Comparison of ENCODE assay signal across 27 mouse cellular contexts in the genomic region with DNA sequence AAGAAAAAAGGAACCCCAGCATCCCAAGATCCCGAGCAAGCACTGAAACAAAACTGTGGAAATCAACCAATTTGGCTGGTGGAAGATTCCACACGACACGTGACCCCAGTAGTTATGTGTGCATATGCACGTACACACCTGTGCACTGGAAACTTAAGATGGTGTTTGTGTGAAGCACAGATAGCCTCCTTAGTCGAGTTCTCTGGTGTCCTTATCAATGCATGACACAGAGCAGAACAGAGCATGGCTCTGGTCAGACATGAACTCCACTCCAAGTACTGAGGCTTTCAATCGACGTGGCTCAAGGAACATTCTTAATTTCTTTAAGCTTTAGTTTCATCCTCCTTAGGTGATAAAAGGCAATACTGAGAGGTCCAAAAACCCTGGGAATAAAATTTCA. TPM values are rescaled to one million over a fixed set of nuclear protein-coding genes. Genes with fewer than 3 reads are reported as not detected.
A peak's percentile ranks its signal among the peaks of the same experiment; 100 is the strongest.
DNase-seq lines count a peak whose midpoint lies in the region; ATAC-seq and TF ChIP-seq lines count a peak whose summit lies in the region.
"Had no signal": no experiment of that assay in that cellular context is flagged by ENCODE, and none has a peak within 500 bp of the region (broad histone marks: within the 10 kb centered on the region; RNA-seq: fewer than 3 reads in every experiment).

No protein-coding gene starts in this region.

- DNase-seq in liver, embryonic 11.5 days (ENCODE audit: low spot score): no peak
- DNase-seq in thymus, adult 2 months: no peak
- DNase-seq in thymus, postnatal 14 days: no peak
- DNase-seq in gastrocnemius, postnatal 4 days (ENCODE audit: low spot score in 2 of 2): no peak
- DNase-seq: adrenal gland, adult 2 months; adrenal gland, postnatal 14 days; B cell, adult 2 months; cerebellum, adult 11 months; cerebellum, adult 2 months; cerebellum, adult 9-11 months; cerebellum, postnatal 25 days; forebrain, postnatal 0 days; gastrocnemius, postnatal 25 days; heart, adult 2 months had no signal

- no peak overlapping the region for H3K4me2 ChIP-seq in liver, embryonic 11.5 days
- H3K4me2 ChIP-seq in liver, embryonic 12.5 days: no peak overlapping the region
- no peak overlapping the region for H3K4me2 ChIP-seq in intestine, embryonic 16.5 days (ENCODE audit: low read depth, low read length)
- H3K4me2 ChIP-seq: embryonic facial prominence, embryonic 12.5 days; embryonic facial prominence, embryonic 15.5 days; heart, embryonic 13.5 days; hindbrain, embryonic 13.5 days had no signal

- peak; percentile 44; the same call in 1 of the 2 replicates for ATAC-seq in liver, embryonic 11.5 days (replicated peaks; ENCODE audit: low FRiP score)
- no peak for ATAC-seq in liver, embryonic 12.5 days
- ATAC-seq in megakaryocyte-erythroid progenitor cell, adult 5-6 weeks (replicated peaks; ENCODE audit: low FRiP score, low TSS enrichment, poor library complexity, severe bottlenecking): peak; percentile 48
- ATAC-seq in intestine, embryonic 16.5 days: no peak
- ATAC-seq: forebrain, embryonic 14.5 days; forebrain, postnatal 0 days; hindbrain, embryonic 16.5 days had no signal

- no peak for TF ChIP-seq CTCF in thymus, adult 2 months (IDR thresholded peaks at IDR 0.05; ENCODE audit: borderline replicate concordance, control insufficient read depth, extremely low read depth, insufficient read depth, low read length, poor library complexity)

- no peak overlapping the region for H3K9ac ChIP-seq in liver, embryonic 11.5 days (ENCODE audit: low read depth, low read length)
- H3K9ac ChIP-seq in liver, embryonic 12.5 days: no peak overlapping the region
- H3K9ac ChIP-seq in intestine, embryonic 16.5 days (ENCODE audit: low read depth, low read length): no peak overlapping the region
- H3K9ac ChIP-seq: embryonic facial prominence, embryonic 12.5 days; embryonic facial prominence, embryonic 15.5 days; forebrain, postnatal 0 days; heart, embryonic 13.5 days; hindbrain, embryonic 13.5 days had no signal

- H3K4me1 ChIP-seq in liver, embryonic 11.5 days (replicated peaks; ENCODE audit: control insufficient read depth, insufficient read depth, low read length): peaks cover 51% of the 10 kb centered on the region
- H3K4me1 ChIP-seq in liver, embryonic 12.5 days: peaks cover 84% of the 10 kb centered on the region
- peaks cover 72% of the 10 kb centered on the region for H3K4me1 ChIP-seq in thymus, adult 2 months (replicated peaks; ENCODE audit: control insufficient read depth, insufficient read depth, low read length)
- peaks cover 72% of the 10 kb centered on the region for H3K4me1 ChIP-seq in intestine, embryonic 16.5 days (ENCODE audit: control insufficient read depth, insufficient read depth, low read length)

- H3K4me3 ChIP-seq in liver, embryonic 11.5 days (ENCODE audit: low read depth, low read length): no peak overlapping the region
- H3K4me3 ChIP-seq in liver, embryonic 12.5 days: no peak overlapping the region
- no peak overlapping the region for H3K4me3 ChIP-seq in thymus, adult 2 months (ENCODE audit: control insufficient read depth, insufficient read depth, low read length)
- H3K4me3 ChIP-seq in intestine, embryonic 16.5 days (ENCODE audit: low read length): no peak overlapping the region
- H3K4me3 ChIP-seq: embryonic facial prominence, embryonic 12.5 days; embryonic facial prominence, embryonic 15.5 days; heart, adult 2 months; heart, embryonic 10.5 days; heart, embryonic 13.5 days; hindbrain, embryonic 10.5 days; hindbrain, embryonic 13.5 days had no signal

- 60% methylated on average over 7 of the region's 7 CpGs for WGBS in liver, embryonic 11.5 days
- 43% methylated on average over 7 of the region's 7 CpGs for WGBS in liver, embryonic 12.5 days (ENCODE audit: insufficient replicate concordance)
- WGBS in thymus, adult 2 months: 89% methylated on average over 7 of the region's 7 CpGs
- WGBS in intestine, embryonic 16.5 days: 86% methylated on average over 7 of the region's 7 CpGs

- H3K36me3 ChIP-seq in liver, embryonic 11.5 days (ENCODE audit: control insufficient read depth, insufficient read depth, low read length): no peaks in the 10 kb centered on the region
- no peaks in the 10 kb centered on the region for H3K36me3 ChIP-seq in liver, embryonic 12.5 days
- no peaks in the 10 kb centered on the region for H3K36me3 ChIP-seq in thymus, adult 2 months (ENCODE audit: control insufficient read depth, insufficient read depth, low read length)
- no peaks in the 10 kb centered on the region for H3K36me3 ChIP-seq in intestine, embryonic 16.5 days (ENCODE audit: control insufficient read depth, insufficient read depth, low read length)
- H3K36me3 ChIP-seq: embryonic facial prominence, embryonic 12.5 days; embryonic facial prominence, embryonic 15.5 days had no signal

- peaks cover 42% of the 10 kb centered on the region for H3K27me3 ChIP-seq in liver, embryonic 11.5 days (replicated peaks; ENCODE audit: control insufficient read depth, insufficient read depth, low read length)
- H3K27me3 ChIP-seq in liver, embryonic 12.5 days (replicated peaks): peaks cover 77% of the 10 kb centered on the region
- no peaks in the 10 kb centered on the region for H3K27me3 ChIP-seq in thymus, adult 2 months (ENCODE audit: control insufficient read depth, insufficient read depth, low read length)
- peaks cover 10% of the 10 kb centered on the region; the same call in 1 of the 2 replicates for H3K27me3 ChIP-seq in intestine, embryonic 16.5 days (replicated peaks; ENCODE audit: control insufficient read depth, insufficient read depth, low read length)
- H3K27me3 ChIP-seq: heart, embryonic 13.5 days had no signal

- no peak overlapping the region for H3K27ac ChIP-seq in liver, embryonic 11.5 days (ENCODE audit: low read depth, low read length)
- H3K27ac ChIP-seq in liver, embryonic 12.5 days: no peak overlapping the region
- H3K27ac ChIP-seq in thymus, adult 2 months (ENCODE audit: control insufficient read depth, insufficient read depth, low read length): peak overlapping the region; percentile 97
- H3K27ac ChIP-seq in intestine, embryonic 16.5 days (ENCODE audit: low read length): no peak overlapping the region
- H3K27ac ChIP-seq: embryonic facial prominence, embryonic 12.5 days; embryonic facial prominence, embryonic 15.5 days; heart, adult 2 months had no signal

- no peaks in the 10 kb centered on the region for H3K9me3 ChIP-seq in liver, embryonic 11.5 days (ENCODE audit: control insufficient read depth, low read length)
- no peaks in the 10 kb centered on the region for H3K9me3 ChIP-seq in liver, embryonic 12.5 days (replicated peaks)
- H3K9me3 ChIP-seq in intestine, embryonic 16.5 days (ENCODE audit: control insufficient read depth, low read length): no peaks in the 10 kb centered on the region
- H3K9me3 ChIP-seq: embryonic facial prominence, embryonic 12.5 days; embryonic facial prominence, embryonic 15.5 days; G1E; heart, embryonic 10.5 days; heart, embryonic 13.5 days; hindbrain, embryonic 10.5 days; hindbrain, embryonic 13.5 days had no signal

- no peak for TF ChIP-seq POLR2A in thymus, adult 2 months (IDR thresholded peaks at IDR 0.05; ENCODE audit: control insufficient read depth, extremely low read depth, insufficient read depth, low read length, poor library complexity)

RNA-seq across cellular contexts. Expression of gene Kcnh2, which starts 5.1 kb away (rescaled TPM):
- 2.5 and 3.8 TPM in 2 replicates for polyA plus RNA-seq in liver, embryonic 11.5 days (2014; fragmentation: Nextera tagmentation; extraction: Ambion mirVana)
- polyA plus RNA-seq in liver, embryonic 12.5 days (2016; fragmentation: Nextera tagmentation; extraction: Ambion mirVana): 0.89 and 1.6 TPM in 2 replicates
- polyA plus RNA-seq in thymus, adult 2 months (2012; rRNA removed): 187 and 196 TPM in 2 replicates
- total RNA-seq in megakaryocyte-erythroid progenitor cell, adult 5-6 weeks (2014; fragmentation: Nextera tagmentation): 1.2 TPM in 1 of 2 replicates, not detected in the other
- total RNA-seq in megakaryocyte-erythroid progenitor cell, adult 5-6 weeks (2017): not detected in 2 replicates
- total RNA-seq in gastrocnemius, postnatal 4 days (2021): 10 to 100 TPM; 22.4 to 24.6 TPM
- 3.1 and 5.8 TPM in 2 replicates for polyA plus RNA-seq in intestine, embryonic 16.5 days (2015; fragmentation: Nextera tagmentation; extraction: Ambion mirVana)
- total RNA-seq: granulocyte monocyte progenitor cell, adult 5-6 weeks had no signal

RNA-seq across cellular contexts. Expression of gene Nos3, which starts 18.3 kb away (rescaled TPM):
- polyA plus RNA-seq in liver, embryonic 11.5 days (2014; fragmentation: Nextera tagmentation; extraction: Ambion mirVana): 6.4 and 7.2 TPM in 2 replicates
- 4.4 and 4.9 TPM in 2 replicates for polyA plus RNA-seq in liver, embryonic 12.5 days (2016; fragmentation: Nextera tagmentation; extraction: Ambion mirVana)
- 3.7 and 5.7 TPM in 2 replicates for polyA plus RNA-seq in thymus, adult 2 months (2012; rRNA removed)
- not detected in 2 replicates for total RNA-seq in megakaryocyte-erythroid progenitor cell, adult 5-6 weeks (2014; fragmentation: Nextera tagmentation)
- 0.23 TPM in 1 of 2 replicates, not detected in the other for total RNA-seq in megakaryocyte-erythroid progenitor cell, adult 5-6 weeks (2017)
- 10 to 100 TPM; 10.4 to 11.7 TPM for total RNA-seq in gastrocnemius, postnatal 4 days (2021)
- polyA plus RNA-seq in intestine, embryonic 16.5 days (2015; fragmentation: Nextera tagmentation; extraction: Ambion mirVana): 7.0 and 7.7 TPM in 2 replicates
- total RNA-seq: granulocyte monocyte progenitor cell, adult 5-6 weeks had no signal

RNA-seq across cellular contexts. Expression of gene Atg9b, which starts 45.6 kb away (rescaled TPM):
- polyA plus RNA-seq in liver, embryonic 11.5 days (2014; fragmentation: Nextera tagmentation; extraction: Ambion mirVana): 0.75 and 1.0 TPM in 2 replicates
- 0.47 and 0.93 TPM in 2 replicates for polyA plus RNA-seq in liver, embryonic 12.5 days (2016; fragmentation: Nextera tagmentation; extraction: Ambion mirVana)
- 6.8 and 8.1 TPM in 2 replicates for polyA plus RNA-seq in thymus, adult 2 months (2012; rRNA removed)
- total RNA-seq in megakaryocyte-erythroid progenitor cell, adult 5-6 weeks (2014; fragmentation: Nextera tagmentation): 1.9 and 5.2 TPM in 2 replicates
- 1.1 and 7.3 TPM in 2 replicates for total RNA-seq in megakaryocyte-erythroid progenitor cell, adult 5-6 weeks (2017)
- total RNA-seq in gastrocnemius, postnatal 4 days (2021): under 1 TPM; 0.67 to 0.86 TPM
- 1.7 and 2.0 TPM in 2 replicates for polyA plus RNA-seq in intestine, embryonic 16.5 days (2015; fragmentation: Nextera tagmentation; extraction: Ambion mirVana)

RNA-seq across cellular contexts. Expression of gene Abcb8, which starts 47.1 kb away (rescaled TPM):
- 54.6 and 55.2 TPM in 2 replicates for polyA plus RNA-seq in liver, embryonic 11.5 days (2014; fragmentation: Nextera tagmentation; extraction: Ambion mirVana)
- 32.6 and 34.1 TPM in 2 replicates for polyA plus RNA-seq in liver, embryonic 12.5 days (2016; fragmentation: Nextera tagmentation; extraction: Ambion mirVana)
- 78.2 and 85.0 TPM in 2 replicates for polyA plus RNA-seq in thymus, adult 2 months (2012; rRNA removed)
- total RNA-seq in megakaryocyte-erythroid progenitor cell, adult 5-6 weeks (2014; fragmentation: Nextera tagmentation): 59.4 and 83.4 TPM in 2 replicates
- 8.3 and 24.8 TPM in 2 replicates for total RNA-seq in megakaryocyte-erythroid progenitor cell, adult 5-6 weeks (2017)
- total RNA-seq in gastrocnemius, postnatal 4 days (2021): 10 to 100 TPM; 48.0 to 51.9 TPM
- 89.8 and 91.3 TPM in 2 replicates for polyA plus RNA-seq in intestine, embryonic 16.5 days (2015; fragmentation: Nextera tagmentation; extraction: Ambion mirVana)

Comparison
In these comparisons a context has a peak if more than half of its experiments do, and no peak if none do; other contexts are left out.
1. ATAC-seq: peak in liver, embryonic 11.5 days (single experiment) and megakaryocyte-erythroid progenitor cell, adult 5-6 weeks (single experiment); none in liver, embryonic 12.5 days (single experiment) and intestine, embryonic 16.5 days (single experiment).
2. RNA of gene Kcnh2, which starts 5.1 kb away (polyA plus RNA-seq): 187 to 196 TPM in thymus, adult 2 months; 2.5 to 3.8 TPM in liver, embryonic 11.5 days, 3.1 to 5.8 TPM in intestine, embryonic 16.5 days and 0.89 to 1.6 TPM in liver, embryonic 12.5 days; every median in the first group is over 10 times any median in the second.